Mouse (Mus musculus): ENCODE measurements around the gene Pianp.
"Not testable (repeated sequence)": the region's sequence is repeated elsewhere in the genome, so short reads cannot be mapped to it uniquely, and the experiment has no call there.

Pianp gene

DNA sequence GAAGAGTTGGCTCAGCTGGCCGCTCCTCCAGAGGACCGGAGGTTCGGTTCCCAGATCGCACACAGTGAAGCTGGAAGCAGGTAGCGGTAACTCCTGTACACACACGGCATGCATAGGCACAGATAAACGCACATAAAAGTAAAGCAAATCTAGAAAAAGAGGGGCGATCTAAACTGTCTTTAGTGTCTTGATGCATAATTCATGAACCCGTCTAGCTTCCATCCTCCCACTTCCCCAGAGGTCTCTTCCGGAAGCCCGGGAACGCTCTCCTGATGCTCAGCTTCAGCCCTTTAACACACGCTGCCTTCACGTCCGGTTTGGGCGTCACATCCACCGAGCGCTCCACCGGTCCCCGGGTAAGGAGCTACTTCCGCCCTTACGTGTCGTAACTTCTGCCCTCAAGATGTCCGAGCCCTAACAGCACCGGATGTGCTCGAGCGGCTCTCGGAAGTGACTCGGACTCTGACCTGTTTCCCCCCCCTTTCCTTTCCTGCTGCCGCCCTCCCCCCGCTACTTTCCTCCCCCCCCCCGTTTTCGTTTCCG, 12.2 kb downstream of the Pianp start:
- DNase-seq (ENCODE audit: low spot score), result peak; percentile 98

DNA sequence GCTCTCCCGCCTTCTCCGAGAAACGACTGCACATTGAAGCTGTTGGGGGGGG, 12.5 kb downstream of the Pianp start, which contains the start of gene Zfp384:
Gene Zfp384, plus strand, starts transcription at position 17 of the 52 bp plus-strand sequence.
- DNase-seq (ENCODE audit: low spot score), result no peak

DNA sequence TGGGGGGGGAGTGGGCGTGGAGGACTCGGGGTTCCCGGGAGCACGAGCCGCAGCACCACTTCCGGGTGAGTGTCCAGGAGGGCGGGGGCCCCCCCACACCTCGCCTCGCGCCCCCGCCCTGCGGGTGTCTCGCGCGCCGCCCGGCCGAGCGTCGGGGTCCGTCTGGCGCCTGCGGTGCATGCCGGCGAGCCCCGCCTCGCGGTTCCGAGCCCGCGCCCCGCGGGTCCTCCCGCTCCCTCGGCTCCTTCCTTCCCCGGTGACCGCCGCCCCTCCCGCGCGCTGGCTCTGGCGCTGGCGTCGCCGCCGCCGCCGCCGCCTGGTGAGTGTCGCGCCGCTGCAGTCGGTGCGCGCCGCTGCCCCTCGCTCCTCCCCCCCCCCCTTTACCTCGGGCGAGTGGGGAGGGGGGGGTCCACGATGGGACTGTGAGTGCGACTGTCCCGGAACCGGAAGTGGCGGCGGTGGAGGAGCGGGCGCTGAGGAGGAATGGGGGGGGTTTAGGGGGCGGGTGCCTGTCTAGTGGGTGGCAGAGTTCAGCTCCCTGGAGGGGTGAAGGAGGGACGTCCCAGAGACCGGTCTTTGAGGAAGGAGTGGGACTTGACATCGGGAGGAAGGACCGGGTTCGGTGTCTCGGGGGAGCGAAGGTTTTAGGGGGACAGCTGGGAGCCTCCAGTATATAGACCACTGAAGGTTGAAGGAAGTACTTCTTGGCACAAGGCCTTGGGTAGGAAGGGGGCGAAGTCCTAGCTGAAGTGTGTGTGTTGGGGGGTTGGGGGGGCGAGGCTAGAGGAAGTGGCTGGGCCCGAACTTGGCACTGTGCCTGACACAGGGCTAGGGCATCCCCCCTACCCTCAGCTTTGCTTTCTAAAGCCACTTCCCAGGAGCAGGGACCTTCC, 12.9 kb downstream of the Pianp start:
- peak; percentile 90 for DNase-seq (ENCODE audit: low spot score)

DNA sequence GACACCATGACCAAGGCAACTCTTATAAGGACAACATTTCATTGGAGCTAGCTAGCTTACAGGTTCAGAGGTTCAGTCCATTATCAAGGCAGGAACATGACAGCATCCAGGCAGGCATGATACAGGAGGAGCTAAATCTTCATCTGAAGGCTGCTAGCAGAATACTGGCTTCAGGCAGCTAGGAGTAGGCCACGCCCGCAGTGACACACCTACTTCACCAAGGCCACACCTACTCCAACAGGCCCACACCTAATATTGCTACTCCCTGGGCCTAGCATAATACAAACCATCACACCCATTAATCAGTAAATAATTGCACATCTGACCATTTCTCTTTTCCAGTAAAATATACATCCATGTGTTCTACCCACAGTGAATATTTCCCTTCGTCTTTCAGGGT, 21.2 kb downstream of the Pianp start:
- no peak for DNase-seq (ENCODE audit: low spot score)

DNA sequence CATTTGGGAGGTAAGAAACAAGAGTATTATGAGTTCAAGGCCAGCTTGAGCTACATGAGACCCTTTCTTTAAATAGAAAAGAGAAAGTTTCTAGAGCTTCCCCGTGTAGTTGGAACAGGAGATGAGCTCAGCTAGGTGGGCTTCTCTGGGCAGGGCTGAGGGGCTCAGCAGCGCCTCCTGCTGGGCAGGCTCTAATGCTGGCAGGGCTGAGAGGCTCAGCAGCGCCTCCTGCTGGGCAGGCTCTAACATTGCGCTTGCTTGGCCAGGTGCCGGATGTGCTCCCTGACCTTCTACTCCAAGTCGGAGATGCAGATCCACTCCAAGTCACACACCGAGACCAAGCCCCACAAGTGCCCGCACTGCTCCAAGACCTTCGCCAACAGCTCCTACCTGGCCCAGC, 34.0 kb downstream of the Pianp start:
- DNase-seq (ENCODE audit: low spot score), result not testable (repeated sequence)

DNA sequence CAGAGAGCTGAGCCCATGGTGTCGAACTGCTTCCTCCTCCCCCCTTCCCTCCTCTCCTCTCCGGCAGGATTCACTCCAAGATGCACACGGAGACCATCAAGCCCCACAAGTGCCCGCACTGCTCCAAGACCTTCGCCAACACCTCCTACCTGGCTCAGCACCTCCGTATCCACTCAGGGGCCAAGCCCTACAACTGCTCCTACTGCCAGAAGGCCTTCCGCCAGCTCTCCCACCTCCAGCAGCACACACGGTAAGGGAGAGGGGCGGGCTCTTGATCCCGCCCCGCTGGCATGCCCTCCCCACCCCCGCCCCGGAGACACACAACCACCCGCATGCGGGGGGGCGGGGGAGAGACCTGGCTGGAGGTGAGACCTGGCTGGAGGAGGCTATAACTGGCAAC, 35.1 kb downstream of the Pianp start:
- DNase-seq (ENCODE audit: low spot score), result no peak

DNA sequence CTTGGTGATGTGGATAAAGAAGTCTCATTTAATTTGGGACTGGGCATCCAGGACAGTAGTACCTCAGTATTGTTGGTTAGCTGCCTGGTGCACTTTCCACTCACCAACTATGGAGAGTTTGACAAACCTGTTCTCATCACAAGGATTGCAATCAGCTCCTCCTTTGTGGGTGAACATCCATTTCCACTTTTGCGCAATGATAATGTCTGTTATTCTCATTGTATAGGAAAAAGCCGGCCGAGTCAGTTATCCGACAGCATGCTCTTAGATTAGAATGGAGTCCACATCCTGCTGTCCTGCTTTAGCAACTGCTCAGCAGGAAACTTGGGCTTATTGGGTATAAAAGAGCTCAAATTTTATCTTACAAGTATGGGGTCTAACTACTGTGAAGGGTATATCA, 42.2 kb downstream of the Pianp start:
- DNase-seq (ENCODE audit: low spot score), result no peak

DNA sequence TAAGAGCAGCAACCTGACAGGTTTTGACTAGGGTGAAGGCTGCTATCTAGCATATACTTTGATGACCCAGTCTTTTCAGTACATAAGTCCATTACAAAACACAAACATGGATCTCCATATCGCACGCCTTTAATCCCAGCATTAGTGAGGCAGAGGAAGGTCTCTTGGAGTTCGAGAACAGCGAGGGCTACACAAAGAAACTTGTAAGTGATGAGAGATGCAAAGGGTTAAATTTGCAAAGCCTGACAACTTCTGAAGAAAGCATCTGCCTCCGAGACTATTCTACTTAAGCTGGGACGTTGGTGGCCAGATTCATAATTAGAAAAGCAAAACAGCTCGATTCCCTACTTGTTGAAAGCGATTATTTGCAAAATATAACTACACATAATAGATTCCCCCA, 42.6 kb downstream of the Pianp start:
- no peak for DNase-seq (ENCODE audit: low spot score)

DNA sequence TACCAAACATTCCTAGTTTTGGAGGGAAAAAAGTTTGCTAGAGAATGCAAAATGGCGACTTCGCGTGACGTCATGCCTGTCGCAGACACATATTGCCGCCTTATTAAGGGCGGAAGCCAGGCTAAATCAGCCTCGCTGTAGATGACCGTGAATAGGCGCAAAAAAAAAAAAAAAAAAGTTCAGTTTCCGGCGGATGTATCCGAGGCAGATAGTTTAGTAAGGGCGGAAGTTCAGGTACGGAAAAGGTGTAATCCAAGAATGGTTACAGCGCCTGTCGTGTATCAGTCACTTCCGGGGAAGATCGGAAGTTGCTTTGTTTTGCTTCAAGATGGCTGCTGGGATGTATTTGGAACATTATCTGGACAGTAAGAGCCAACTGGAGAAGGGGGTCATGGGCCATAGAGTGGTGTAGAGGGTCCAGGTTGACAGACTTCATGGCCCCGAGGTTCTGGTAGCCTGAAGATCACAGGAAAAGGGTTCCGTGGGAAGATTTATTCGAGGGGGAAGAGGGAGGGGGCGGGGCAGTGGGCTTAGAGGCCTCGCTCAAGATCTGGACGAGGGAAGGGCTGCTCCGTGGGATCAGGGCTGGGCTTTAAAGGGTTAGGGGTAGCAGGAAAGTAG, 43.1 kb downstream of the Pianp start, which contains the start of gene Ing4:
Gene Ing4, plus strand, starts transcription at position 228 of the 621 bp plus-strand sequence.
- DNase-seq (ENCODE audit: low spot score), result peak; percentile 94

DNA sequence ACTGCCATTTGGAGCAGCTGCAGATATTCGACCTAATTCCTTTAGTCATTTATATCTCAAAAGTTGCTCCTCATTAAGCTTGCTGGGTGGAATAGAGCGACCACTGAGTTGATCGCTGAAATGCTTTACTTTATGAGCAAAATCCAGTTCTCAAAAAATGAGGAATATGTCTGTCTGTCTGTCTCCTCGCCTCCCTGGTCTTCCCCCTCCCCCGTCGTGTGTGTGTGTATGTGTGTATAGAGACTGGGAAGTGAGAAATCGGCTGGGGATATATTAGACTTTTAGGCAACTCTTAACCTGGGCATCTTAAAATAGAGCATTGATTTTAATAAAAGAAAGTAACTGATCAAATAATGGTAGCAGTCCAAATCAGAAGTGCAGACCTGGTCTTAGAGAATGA, 43.7 kb downstream of the Pianp start:
- DNase-seq (ENCODE audit: low spot score), result no peak

DNA sequence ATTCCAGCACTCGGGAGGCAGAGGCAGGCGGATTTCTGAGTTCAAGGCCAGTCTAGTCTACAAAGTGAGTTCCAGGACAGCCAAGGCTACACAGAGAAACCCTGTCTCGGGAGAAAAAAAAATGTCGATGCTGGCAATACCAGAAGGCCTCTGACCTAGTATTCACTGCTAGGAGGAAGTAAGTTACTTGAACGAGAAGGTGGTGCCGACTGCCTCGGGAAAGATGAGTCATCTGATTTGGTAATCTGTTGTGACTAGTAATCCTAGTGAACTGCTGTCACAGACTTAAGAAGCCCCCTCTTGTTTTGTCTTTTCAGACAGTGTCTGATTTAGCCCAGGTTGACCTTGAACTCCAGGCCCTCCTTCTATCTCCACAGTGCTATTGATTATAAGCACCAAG, 44.6 kb downstream of the Pianp start:
- no peak for DNase-seq (ENCODE audit: low spot score)

DNA sequence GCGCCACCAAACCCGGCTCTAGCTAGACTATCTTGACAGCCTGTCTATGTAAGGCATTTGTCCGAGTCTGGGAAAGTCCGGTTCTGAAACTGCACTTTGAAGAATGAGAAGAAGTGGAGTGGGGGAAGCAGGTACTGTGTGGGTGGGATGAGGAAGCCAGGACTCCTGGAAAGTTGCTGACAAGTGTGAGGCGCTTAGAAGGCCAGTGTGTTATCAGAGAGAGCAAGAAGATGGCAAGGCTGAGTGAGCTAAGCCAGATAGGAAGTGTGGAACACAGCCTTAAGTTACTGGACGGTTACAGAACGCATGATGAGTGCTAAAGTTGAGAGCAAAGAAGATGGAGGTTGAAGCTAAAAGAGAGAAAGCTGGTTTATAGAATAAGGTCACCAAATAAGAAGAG, 45.6 kb downstream of the Pianp start:
- DNase-seq (ENCODE audit: low spot score), result no peak

DNA sequence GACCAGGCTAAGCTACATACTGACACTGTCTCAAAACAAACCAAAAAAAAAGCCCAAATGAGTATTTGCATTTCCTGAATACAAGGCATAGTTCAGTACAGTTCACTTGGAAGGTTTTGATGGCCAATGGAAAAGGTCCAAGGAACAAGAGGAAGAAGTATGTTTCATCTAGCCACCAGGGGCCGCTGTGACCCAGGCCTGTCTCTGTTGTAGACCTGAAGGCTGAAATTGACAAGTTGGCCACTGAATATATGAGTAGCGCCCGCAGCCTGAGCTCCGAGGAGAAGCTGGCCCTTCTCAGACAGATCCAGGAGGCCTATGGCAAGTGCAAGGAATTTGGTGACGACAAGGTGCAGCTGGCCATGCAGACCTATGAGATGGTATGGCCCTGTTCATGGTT, 50.2 kb downstream of the Pianp start:
- DNase-seq (ENCODE audit: low spot score), result peak; percentile 71

DNA sequence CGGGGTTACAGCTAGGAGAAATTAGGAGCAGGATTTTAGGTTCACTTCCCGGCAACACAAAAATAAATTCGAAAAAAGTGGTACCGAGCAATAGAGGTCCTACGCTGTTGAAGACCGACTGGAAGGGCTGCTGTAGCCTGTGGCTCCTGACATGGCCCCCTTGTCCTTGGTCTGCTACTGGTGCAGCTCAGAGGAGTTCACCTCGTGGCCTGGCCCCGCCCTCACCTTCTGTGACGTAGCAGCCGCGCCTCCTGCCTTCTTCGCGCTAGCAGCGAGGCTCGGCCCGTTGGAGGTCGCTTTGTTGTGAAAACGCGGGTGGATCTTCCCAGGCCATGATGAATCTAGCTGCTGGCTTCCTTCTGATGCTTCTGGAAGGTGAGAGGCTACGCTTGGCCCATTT, 53.2 kb downstream of the Pianp start, which contains the start of gene Acrbp:
Gene Acrbp, plus strand, starts transcription at position 12 of the 400 bp plus-strand sequence.
- peak; percentile 65 for DNase-seq (ENCODE audit: low spot score)

DNA sequence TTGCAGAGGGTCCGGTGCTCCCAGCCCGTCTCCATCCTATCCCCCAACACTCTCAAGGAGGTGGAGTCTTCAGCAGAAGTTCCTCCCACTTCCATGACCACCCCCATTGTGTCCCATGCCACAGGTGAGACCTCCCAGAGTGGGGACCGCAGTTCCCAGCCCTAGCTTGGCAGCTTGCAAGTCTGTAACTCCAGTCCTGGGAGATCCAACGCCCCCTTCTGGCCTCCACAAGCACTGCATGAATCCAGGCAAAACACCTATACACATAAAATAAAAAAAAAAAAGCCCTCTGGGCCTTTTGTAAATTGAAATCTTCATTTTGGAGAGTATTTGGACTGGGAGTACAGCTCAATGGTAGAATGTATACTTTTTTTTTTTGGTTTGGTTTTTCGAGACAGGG, 54.7 kb downstream of the Pianp start:
- no peak for DNase-seq (ENCODE audit: low spot score)

Data from yolk sac, embryonic 10.5 days (tissue).